Mouse (Mus musculus) CH12.LX (cell line): ENCODE results near the gene 3110001I22Rik. TPM values are rescaled to one million over a fixed set of nuclear protein-coding genes. Genes with fewer than 3 reads are reported as not detected.

Experiments used
- DNase-seq: peaks from one replicate; pipeline ENCODE4 v3.0.0-alpha.2; 2013; ENCODE audit errors: extremely low read depth
- H3K27ac ChIP-seq: 2 replicates; pipeline ENCODE4 v1.5.1; 2012; ENCODE audit warnings: low read depth, mild to moderate bottlenecking, control low read depth, moderate library complexity; ENCODE audit not compliant: insufficient read depth
- H3K27me3 ChIP-seq: replicated peaks from 2 replicates; pipeline ENCODE3; 2012; ENCODE audit warnings: inconsistent platforms
- H3K36me3 ChIP-seq, 2 experiments: replicated peaks in 1 of 2; 2 replicates each; pipeline versions ENCODE3 to v1.6.1; 2012; ENCODE audit warnings: inconsistent platforms in 1 of 2, low read length in 1 of 2, mild to moderate bottlenecking in 1 of 2, mixed read lengths in 1 of 2, moderate library complexity in 1 of 2; ENCODE audit not compliant: control insufficient read depth in 1 of 2, insufficient read depth in 1 of 2
- H3K4me1 ChIP-seq, 2 experiments: 2 replicates each; pipeline ENCODE4 v1.6.1; 2012; ENCODE audit warnings: inconsistent platforms in 1 of 2, moderate library complexity in 1 of 2; ENCODE audit not compliant: insufficient read depth in 2 of 2, control insufficient read depth in 1 of 2
- H3K4me2 ChIP-seq: 2 replicates; pipeline ENCODE4 v1.6.1; 2012; ENCODE audit warnings: low read depth, mild to moderate bottlenecking, control low read depth; ENCODE audit not compliant: poor library complexity, insufficient read depth, severe bottlenecking
- H3K4me3 ChIP-seq, 3 experiments: fragments of 150-350 bp in 1 of 3; sonication (generic) in 1 of 3; replicated peaks in 1 of 3; 2 replicates each; pipeline versions ENCODE3 to v1.5.1; 2011 to 2012; ENCODE audit warnings: low read depth in 2 of 3, low read length in 2 of 3, mild to moderate bottlenecking in 2 of 3, moderate library complexity in 2 of 3, control low read depth in 1 of 3, improper control_type of control experiment in 1 of 3, inconsistent platforms in 1 of 3, mixed read lengths in 1 of 3; ENCODE audit not compliant: poor library complexity in 1 of 3
- H3K79me2 ChIP-seq: replicated peaks from 2 replicates; pipeline ENCODE4 v1.6.1; 2012; ENCODE audit warnings: mild to moderate bottlenecking, moderate library complexity; ENCODE audit not compliant: control insufficient read depth, poor library complexity, insufficient read depth, severe bottlenecking; ENCODE audit errors: extremely low read depth
- H3K9ac ChIP-seq: 2 replicates; pipeline ENCODE4 v1.6.1; 2012; ENCODE audit warnings: low read depth, mild to moderate bottlenecking, control low read depth, moderate library complexity; ENCODE audit not compliant: insufficient read depth
- H3K9me3 ChIP-seq: replicated peaks from 2 replicates; pipeline ENCODE3; 2012; ENCODE audit warnings: low read length, inconsistent platforms, mixed read lengths
- BHLHE40 ChIP-seq: IDR thresholded peaks from 2 replicates; pipeline ENCODE4 v1.6.1; 2011; ENCODE audit warnings: mild to moderate bottlenecking, low read depth, low read length, improper control_type of control experiment
- CTCF ChIP-seq, 2 experiments: IDR thresholded peaks in 1 of 2; conservative IDR thresholded peaks in 1 of 2; 2 replicates each; pipeline ENCODE4 v1.5.1; 2011 to 2012; ENCODE audit warnings: low read depth in 2 of 2, low read length in 2 of 2, improper control_type of control experiment in 1 of 2, inconsistent platforms in 1 of 2, mild to moderate bottlenecking in 1 of 2, moderate library complexity in 1 of 2
- HCFC1 ChIP-seq: IDR thresholded peaks from 2 replicates; pipeline ENCODE4 v1.6.1; 2012; ENCODE audit warnings: low read depth, mild to moderate bottlenecking, inconsistent platforms, low read length, improper control_type of control experiment
- JUN ChIP-seq: IDR thresholded peaks from 2 replicates; pipeline ENCODE4 v1.6.1; 2011; ENCODE audit warnings: low read depth, mild to moderate bottlenecking, low read length, improper control_type of control experiment, moderate library complexity; ENCODE audit not compliant: insufficient read depth
- KAT2A ChIP-seq: IDR thresholded peaks from 2 replicates; pipeline ENCODE4 v1.6.1; 2012; ENCODE audit warnings: low read length, improper control_type of control experiment, inconsistent platforms; ENCODE audit not compliant: insufficient replicate concordance
- MAX ChIP-seq: IDR thresholded peaks from 2 replicates; pipeline ENCODE4 v1.6.1; 2011; ENCODE audit warnings: low read length, improper control_type of control experiment
- MAZ ChIP-seq: IDR thresholded peaks from 2 replicates; pipeline ENCODE4 v1.6.1; 2012; ENCODE audit warnings: low read depth, mild to moderate bottlenecking, inconsistent platforms, low read length, improper control_type of control experiment, moderate library complexity
- MXI1 ChIP-seq: IDR thresholded peaks from 2 replicates; pipeline ENCODE4 v1.6.1; 2011; ENCODE audit warnings: mild to moderate bottlenecking, low read depth, low read length, improper control_type of control experiment
- MYC ChIP-seq: IDR thresholded peaks from 2 replicates; pipeline ENCODE4 v1.6.1; 2011; ENCODE audit warnings: low read depth, mild to moderate bottlenecking, improper control_type of control experiment, low read length
- NRF1 ChIP-seq: IDR thresholded peaks from 2 replicates; pipeline ENCODE4 v1.6.1; 2014; ENCODE audit warnings: low read depth, mild to moderate bottlenecking, inconsistent platforms, low read length, improper control_type of control experiment, moderate library complexity
- PAX5 ChIP-seq: IDR thresholded peaks from 2 replicates; pipeline ENCODE4 v1.6.1; 2012; ENCODE audit warnings: low read length, inconsistent platforms, mixed read lengths
- POLR2A ChIP-seq: IDR thresholded peaks from 2 replicates; pipeline ENCODE4 v1.6.1; 2011; ENCODE audit warnings: low read depth, mild to moderate bottlenecking, improper control_type of control experiment, low read length
- RCOR1 ChIP-seq: conservative IDR thresholded peaks from 2 replicates; pipeline ENCODE4 v1.6.1; 2012; ENCODE audit warnings: low read depth, mild to moderate bottlenecking, inconsistent platforms, low read length, improper control_type of control experiment
- SIN3A ChIP-seq: IDR thresholded peaks from 2 replicates; pipeline ENCODE4 v1.6.1; 2012; ENCODE audit warnings: low read length, improper control_type of control experiment, inconsistent platforms
- SMC3 ChIP-seq: IDR thresholded peaks from 2 replicates; pipeline ENCODE4 v1.6.1; 2011; ENCODE audit warnings: low read depth, low read length, improper control_type of control experiment
- TCF12 ChIP-seq: IDR thresholded peaks from 2 replicates; pipeline ENCODE4 v1.6.1; 2014; ENCODE audit warnings: low read depth, mild to moderate bottlenecking, inconsistent platforms, low read length, improper control_type of control experiment
- USF2 ChIP-seq: conservative IDR thresholded peaks from 2 replicates; pipeline ENCODE4 v1.6.1; 2011; ENCODE audit warnings: low read depth, low read length, improper control_type of control experiment
- ZC3H11A ChIP-seq: IDR thresholded peaks from 2 replicates; pipeline ENCODE4 v1.6.1; 2012; ENCODE audit warnings: low read depth, mild to moderate bottlenecking, inconsistent platforms, low read length, improper control_type of control experiment
- dilution Hi-C: fragments of 300-500 bp; cut with MboI; formaldehyde crosslinking; loops from 2 replicates; pipeline ENCODE4 v1.14.3; 2020; ENCODE audit warnings: low sequenced_read_pairs; ENCODE audit not compliant: extremely low pct_unique_long_range_greater_than_20kb, extremely low pct_ligation_motif_present
- in situ Hi-C: fragments of 300-500 bp; cut with MboI; formaldehyde crosslinking; loops from 3 replicates; pipeline ENCODE4 v1.14.3; 2019; ENCODE audit warnings: low sequenced_read_pairs, low pct_ligation_motif_present, low pct_unique_long_range_greater_than_20kb, mixed read lengths
- polyA plus RNA-seq: library from polyadenylated mRNA; unstranded; fragments of >175 nt; gene quantifications from 2 replicates; pipeline ENCODE4 v1.2.1, GENCODE M21; 2012; ENCODE audit warnings: low read depth; ENCODE audit not compliant: insufficient read length
- total RNA-seq, 2 experiments: library from RNA; depleted of rRNA; stranded (reverse); fragments of 300-350 nt in 1 of 2; fragments of >200 nt in 1 of 2; gene quantifications; 2 replicates each; pipeline ENCODE4 v1.2.3; 2012 to 2014

Gene 3110001I22Rik
- total and polyA plus RNA-seq, 3 experiments = 5.6 to 25.4 (median 10.8) TPM

DNA sequence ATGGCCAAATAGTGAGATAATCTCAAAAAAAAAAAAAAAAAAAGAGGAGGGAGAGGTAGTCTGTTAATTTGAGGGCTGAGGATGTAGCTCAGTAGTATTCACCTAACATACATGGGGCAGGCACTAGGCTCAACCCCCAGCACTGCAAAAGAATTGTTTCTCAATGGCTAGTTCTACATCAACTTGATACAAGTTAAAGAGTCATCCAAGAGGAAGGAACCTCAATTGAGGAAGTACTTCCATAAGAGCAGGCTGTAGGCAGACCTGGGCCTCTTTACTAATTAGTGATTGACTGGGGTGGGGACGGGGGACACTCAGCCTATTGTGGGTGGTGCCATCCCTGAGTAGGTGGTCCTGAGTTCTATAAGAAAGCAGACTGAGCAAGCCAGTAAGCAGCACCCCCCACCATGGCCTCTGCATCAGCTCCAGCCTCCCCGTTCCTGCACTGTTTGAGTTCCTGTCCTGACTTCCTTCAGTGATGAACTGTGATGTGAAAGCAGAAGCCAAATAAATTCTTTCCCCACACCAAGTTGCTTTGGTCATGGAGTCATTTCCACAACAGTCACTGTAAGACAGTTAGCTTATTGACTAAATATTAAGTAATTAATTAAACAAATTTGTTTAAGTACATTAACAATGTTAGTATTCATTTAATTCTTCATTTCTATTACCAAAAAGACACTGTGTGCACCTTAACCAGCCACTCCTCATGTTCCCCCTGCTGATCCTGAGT lies 45.3 kb downstream of the 3110001I22Rik start:
- TF ChIP-seq MAX (no peak), POLR2A (no peak), USF2 (no peak), BHLHE40 (no peak), TCF12 (no peak), NRF1 (no peak), PAX5 (no peak), MXI1 (no peak), HCFC1 (no peak), ZC3H11A (no peak)
- in situ Hi-C loops = no loop called here
- Histone ChIP-seq H3K27me3 (no peaks in the 10 kb centered on the region), H3K4me1 (no peaks in the 10 kb centered on the region), H3K27ac (no peak overlapping the region), H3K79me2 (no peaks in the 10 kb centered on the region), H3K9me3 (no peaks in the 10 kb centered on the region), H3K4me2 (no peak overlapping the region), H3K36me3 (no peaks in the 10 kb centered on the region), H3K4me3 (no peak overlapping the region), H3K9ac (no peak overlapping the region)
- DNase-seq = no peak
- dilution Hi-C loops = no loop called here

DNA sequence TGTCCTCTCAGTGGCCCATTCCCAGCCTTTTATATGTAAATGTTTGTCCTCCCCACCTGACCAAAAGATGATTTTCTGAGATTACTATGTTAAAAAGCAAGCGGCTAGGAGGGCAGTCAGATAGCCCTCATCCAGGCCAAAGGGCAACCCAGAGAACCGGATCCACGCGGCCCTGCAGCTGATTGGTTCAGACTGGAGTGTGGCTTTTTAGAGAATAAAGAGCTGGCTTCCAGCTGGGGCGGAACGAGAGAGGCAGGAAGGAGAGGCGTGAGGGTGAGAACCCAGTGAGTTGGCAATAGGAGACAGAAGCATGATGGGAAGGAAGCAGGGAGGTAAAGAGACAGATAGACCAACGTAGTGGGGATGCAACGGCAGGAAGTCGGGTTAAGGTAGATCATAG lies 51.2 kb downstream of the 3110001I22Rik start:
- no peak for DNase-seq
- in situ Hi-C loops = no loop called here
- dilution Hi-C loops = no loop called here

More for the DNA sequence above, 51.2 kb downstream of the 3110001I22Rik start:
- H3K4me3 ChIP-seq = no peak overlapping the region
- H3K4me1 ChIP-seq = peaks cover 0 to 4% of the 10 kb centered on the region in 2 experiments; a peak in 2 of 4 replicates
- no peaks in the 10 kb centered on the region for H3K9me3 ChIP-seq
- no peak overlapping the region for H3K27ac ChIP-seq
- no peak overlapping the region for H3K4me2 ChIP-seq
- no peaks in the 10 kb centered on the region for H3K79me2 ChIP-seq
- no peak overlapping the region for H3K9ac ChIP-seq
- H3K27me3 ChIP-seq = no peaks in the 10 kb centered on the region
- no peak for TF ChIP-seq BHLHE40
- TF ChIP-seq MAX = no peak
- no peak for TF ChIP-seq KAT2A
- TF ChIP-seq MYC = no peak
- TF ChIP-seq CTCF (conservative IDR thresholded peaks at IDR 0.05 in 1 of 2, IDR thresholded peaks at IDR 0.05 in 1 of 2; ENCODE audit: low read depth in 2 of 2, low read length in 2 of 2) = no peak
- TF ChIP-seq MAZ = no peak
- no peak for TF ChIP-seq TCF12
- TF ChIP-seq POLR2A = no peak
- no peak for TF ChIP-seq JUN
- no peak for TF ChIP-seq SMC3
- TF ChIP-seq RCOR1 = no peak
- no peak for TF ChIP-seq SIN3A
- no peaks in the 10 kb centered on the region for H3K36me3 ChIP-seq
